Mouse (Mus musculus): ENCODE measurements around the gene U2surp. TPM values are rescaled to one million over a fixed set of nuclear protein-coding genes. Genes with fewer than 3 reads are reported as not detected.
"Not testable (repeated sequence)": the region's sequence is repeated elsewhere in the genome, so short reads cannot be mapped to it uniquely, and the experiment has no call there.

U2surp gene
- polyA plus RNA-seq, 1 experiment from 2014 or later: 129 TPM

GRCm38 (mm10) chr9:95522561-95522960 lies 10.8 kb upstream of the U2surp start:
- 95% methylated on average over 2 of the region's 2 CpGs for WGBS
- no peak overlapping the region for H3K9ac ChIP-seq (ENCODE audit: low read length)
- H3K9me3 ChIP-seq (replicated peaks; ENCODE audit: control insufficient read depth, low read length): no peaks in the 10 kb centered on the region
- no peaks in the 10 kb centered on the region for H3K36me3 ChIP-seq (ENCODE audit: control insufficient read depth, insufficient read depth, low read length)
- H3K27ac ChIP-seq (ENCODE audit: low read depth, low read length): no peak overlapping the region
- no peak overlapping the region for H3K4me3 ChIP-seq (ENCODE audit: low read depth, low read length)
- DNase-seq (ENCODE audit: low spot score) (no peak), ATAC-seq (no peak)
- H3K4me2 ChIP-seq (ENCODE audit: low read length): no peak overlapping the region
- no peaks in the 10 kb centered on the region for H3K27me3 ChIP-seq (replicated peaks; ENCODE audit: control insufficient read depth, insufficient read depth, low read length)
- H3K4me1 ChIP-seq (ENCODE audit: control insufficient read depth, insufficient read depth, low read length): no peaks in the 10 kb centered on the region

GRCm38 (mm10) chr9:95521566-95521965 lies 9.8 kb upstream of the U2surp start:
- Histone ChIP-seq H3K9me3 (replicated peaks; ENCODE audit: control insufficient read depth, low read length) (no peaks in the 10 kb centered on the region), H3K9ac (ENCODE audit: low read length) (no peak overlapping the region), H3K27me3 (replicated peaks; ENCODE audit: control insufficient read depth, insufficient read depth, low read length) (no peaks in the 10 kb centered on the region), H3K27ac (ENCODE audit: low read depth, low read length) (no peak overlapping the region), H3K4me2 (ENCODE audit: low read length) (no peak overlapping the region), H3K36me3 (ENCODE audit: control insufficient read depth, insufficient read depth, low read length) (no peaks in the 10 kb centered on the region), H3K4me3 (ENCODE audit: low read depth, low read length) (no peak overlapping the region), H3K4me1 (ENCODE audit: control insufficient read depth, insufficient read depth, low read length) (no peaks in the 10 kb centered on the region)
- WGBS: 54% methylated on average over 10 of the region's 10 CpGs
- ATAC-seq: no peak
- DNase-seq (ENCODE audit: low spot score): no peak

- H3K4me2 ChIP-seq (ENCODE audit: low read length): no peak overlapping the region
- 88% methylated on average over 8 of the region's 8 CpGs for WGBS
- H3K36me3 ChIP-seq (ENCODE audit: control insufficient read depth, insufficient read depth, low read length): no peaks in the 10 kb centered on the region
- H3K4me3 ChIP-seq (ENCODE audit: low read depth, low read length): no peak overlapping the region
- no peak overlapping the region for H3K27ac ChIP-seq (ENCODE audit: low read depth, low read length)
- no peak overlapping the region for H3K9ac ChIP-seq (ENCODE audit: low read length)
- no peak for DNase-seq (ENCODE audit: low spot score)
- H3K4me1 ChIP-seq (ENCODE audit: control insufficient read depth, insufficient read depth, low read length): no peaks in the 10 kb centered on the region
- H3K27me3 ChIP-seq (replicated peaks; ENCODE audit: control insufficient read depth, insufficient read depth, low read length): no peaks in the 10 kb centered on the region
- no peak for ATAC-seq
- H3K9me3 ChIP-seq (replicated peaks; ENCODE audit: control insufficient read depth, low read length): no peaks in the 10 kb centered on the region
Observed at GRCm38 (mm10) chr9:95521031-95521430, 9.2 kb upstream of the U2surp start.

- Histone ChIP-seq H3K9me3 (replicated peaks; ENCODE audit: control insufficient read depth, low read length) (no peaks in the 10 kb centered on the region), H3K27ac (ENCODE audit: low read depth, low read length) (no peak overlapping the region), H3K4me2 (ENCODE audit: low read length) (no peak overlapping the region), H3K27me3 (replicated peaks; ENCODE audit: control insufficient read depth, insufficient read depth, low read length) (no peaks in the 10 kb centered on the region), H3K4me1 (ENCODE audit: control insufficient read depth, insufficient read depth, low read length) (no peaks in the 10 kb centered on the region), H3K36me3 (ENCODE audit: control insufficient read depth, insufficient read depth, low read length) (no peaks in the 10 kb centered on the region), H3K9ac (ENCODE audit: low read length) (no peak overlapping the region), H3K4me3 (ENCODE audit: low read depth, low read length) (no peak overlapping the region)
- WGBS: 76% methylated on average over 5 of the region's 5 CpGs
- ATAC-seq (no peak), DNase-seq (ENCODE audit: low spot score) (no peak)
Observed at GRCm38 (mm10) chr9:95520563-95520962, 8.8 kb upstream of the U2surp start.

- not testable (repeated sequence) for H3K27ac ChIP-seq (ENCODE audit: low read depth, low read length); H3K27me3 ChIP-seq (replicated peaks; ENCODE audit: control insufficient read depth, insufficient read depth, low read length); H3K4me3 ChIP-seq (ENCODE audit: low read depth, low read length); DNase-seq (ENCODE audit: low spot score); H3K9ac ChIP-seq (ENCODE audit: low read length); H3K9me3 ChIP-seq (replicated peaks; ENCODE audit: control insufficient read depth, low read length); H3K4me2 ChIP-seq (ENCODE audit: low read length); H3K36me3 ChIP-seq (ENCODE audit: control insufficient read depth, insufficient read depth, low read length); ATAC-seq
- H3K4me1 ChIP-seq (ENCODE audit: control insufficient read depth, insufficient read depth, low read length): peaks cover 15% of the 10 kb centered on the region
- WGBS: 94% methylated on average over 3 of the region's 3 CpGs
Observed at GRCm38 (mm10) chr9:95514361-95514760, 2.6 kb upstream of the U2surp start.

GRCm38 (mm10) chr9:95513776-95514175 lies 2.0 kb upstream of the U2surp start:
- no peaks in the 10 kb centered on the region for H3K9me3 ChIP-seq (replicated peaks; ENCODE audit: control insufficient read depth, low read length)
- H3K9ac ChIP-seq (ENCODE audit: low read length): no peak overlapping the region
- 98% methylated on average over 2 of the region's 2 CpGs for WGBS
- no peak overlapping the region for H3K4me3 ChIP-seq (ENCODE audit: low read depth, low read length)
- H3K4me2 ChIP-seq (ENCODE audit: low read length): no peak overlapping the region
- no peaks in the 10 kb centered on the region for H3K36me3 ChIP-seq (ENCODE audit: control insufficient read depth, insufficient read depth, low read length)
- DNase-seq (ENCODE audit: low spot score) (no peak), ATAC-seq (no peak)
- peaks cover 15% of the 10 kb centered on the region for H3K4me1 ChIP-seq (ENCODE audit: control insufficient read depth, insufficient read depth, low read length)
- no peaks in the 10 kb centered on the region for H3K27me3 ChIP-seq (replicated peaks; ENCODE audit: control insufficient read depth, insufficient read depth, low read length)
- no peak overlapping the region for H3K27ac ChIP-seq (ENCODE audit: low read depth, low read length)

GRCm38 (mm10) chr9:95512331-95513030 lies 685 bp upstream of the U2surp start:
- WGBS: 26% methylated on average over 15 of the region's 15 CpGs

GRCm38 (mm10) chr9:95510693-95511404 lies 947 bp downstream of the U2surp start:
- Histone ChIP-seq H3K4me3 (ENCODE audit: low read depth, low read length) (peak overlapping the region; percentile 99), H3K9ac (ENCODE audit: low read length) (peak overlapping the region; percentile 91), H3K27me3 (replicated peaks; ENCODE audit: control insufficient read depth, insufficient read depth, low read length) (no peaks in the 10 kb centered on the region), H3K4me1 (ENCODE audit: control insufficient read depth, insufficient read depth, low read length) (peaks cover 15% of the 10 kb centered on the region), H3K4me2 (ENCODE audit: low read length) (peak overlapping the region; percentile 96), H3K36me3 (ENCODE audit: control insufficient read depth, insufficient read depth, low read length) (no peaks in the 10 kb centered on the region), H3K27ac (ENCODE audit: low read depth, low read length) (no peak overlapping the region), H3K9me3 (replicated peaks; ENCODE audit: control insufficient read depth, low read length) (no peaks in the 10 kb centered on the region)
- WGBS: 9% methylated on average over 21 of the region's 21 CpGs
- ATAC-seq (peak; percentile 9), DNase-seq (ENCODE audit: low spot score) (no peak)

More at GRCm38 (mm10) chr9:95512331-95513030, 685 bp upstream of the U2surp start:
- peak overlapping the region; percentile 87 for H3K4me2 ChIP-seq (ENCODE audit: low read length)
- peak overlapping the region; percentile 59; the same call in 1 of the 2 replicates for H3K27ac ChIP-seq (ENCODE audit: low read depth, low read length)
- H3K27me3 ChIP-seq (replicated peaks; ENCODE audit: control insufficient read depth, insufficient read depth, low read length): no peaks in the 10 kb centered on the region
- H3K9me3 ChIP-seq (replicated peaks; ENCODE audit: control insufficient read depth, low read length): no peaks in the 10 kb centered on the region
- H3K36me3 ChIP-seq (ENCODE audit: control insufficient read depth, insufficient read depth, low read length): no peaks in the 10 kb centered on the region
- peaks cover 15% of the 10 kb centered on the region for H3K4me1 ChIP-seq (ENCODE audit: control insufficient read depth, insufficient read depth, low read length)
- DNase-seq (ENCODE audit: low spot score): no peak
- peak overlapping the region; percentile 99 for H3K4me3 ChIP-seq (ENCODE audit: low read depth, low read length)
- ATAC-seq: peak; percentile 60
- H3K9ac ChIP-seq (ENCODE audit: low read length): peak overlapping the region; percentile 64

GRCm38 (mm10) chr9:95505666-95506065 lies 6.1 kb downstream of the U2surp start:
- Histone ChIP-seq H3K9me3 (replicated peaks; ENCODE audit: control insufficient read depth, low read length) (no peaks in the 10 kb centered on the region), H3K4me1 (ENCODE audit: control insufficient read depth, insufficient read depth, low read length) (peaks cover 5% of the 10 kb centered on the region), H3K4me3 (ENCODE audit: low read depth, low read length) (no peak overlapping the region), H3K36me3 (ENCODE audit: control insufficient read depth, insufficient read depth, low read length) (no peaks in the 10 kb centered on the region), H3K27me3 (replicated peaks; ENCODE audit: control insufficient read depth, insufficient read depth, low read length) (no peaks in the 10 kb centered on the region), H3K9ac (ENCODE audit: low read length) (no peak overlapping the region), H3K27ac (ENCODE audit: low read depth, low read length) (no peak overlapping the region), H3K4me2 (ENCODE audit: low read length) (no peak overlapping the region)
- 94% methylated on average over 3 of the region's 3 CpGs for WGBS
- ATAC-seq (no peak), DNase-seq (ENCODE audit: low spot score) (no peak)
